Mouse (Mus musculus) heart, postnatal 10 days (tissue): ENCODE data around the gene Sgsh. TPM values are rescaled to one million over a fixed set of nuclear protein-coding genes. Genes with fewer than 3 reads are reported as not detected.
A peak's percentile ranks its signal among the peaks of the same experiment; 100 is the strongest.
"Not testable (repeated sequence)": the region's sequence is repeated elsewhere in the genome, so short reads cannot be mapped to it uniquely, and the experiment has no call there.

ENCODE experiments used
- DNase-seq, 2 experiments: peaks; one replicate each; pipeline ENCODE4 v3.0.0; 2021
- intact Hi-C: fragments of 180-260 bp; cut with DNase I; formaldehyde crosslinking; loops from one replicate; pipeline ENCODE4 v1.15.1; 2025
- total RNA-seq, 2 experiments: library from RNA; stranded (reverse); gene quantifications; 2 replicates each; pipeline ENCODE4 v1.2.3; 2021

The Sgsh gene
- 1 to 10 TPM; 7.9 TPM for total RNA-seq

DNA sequence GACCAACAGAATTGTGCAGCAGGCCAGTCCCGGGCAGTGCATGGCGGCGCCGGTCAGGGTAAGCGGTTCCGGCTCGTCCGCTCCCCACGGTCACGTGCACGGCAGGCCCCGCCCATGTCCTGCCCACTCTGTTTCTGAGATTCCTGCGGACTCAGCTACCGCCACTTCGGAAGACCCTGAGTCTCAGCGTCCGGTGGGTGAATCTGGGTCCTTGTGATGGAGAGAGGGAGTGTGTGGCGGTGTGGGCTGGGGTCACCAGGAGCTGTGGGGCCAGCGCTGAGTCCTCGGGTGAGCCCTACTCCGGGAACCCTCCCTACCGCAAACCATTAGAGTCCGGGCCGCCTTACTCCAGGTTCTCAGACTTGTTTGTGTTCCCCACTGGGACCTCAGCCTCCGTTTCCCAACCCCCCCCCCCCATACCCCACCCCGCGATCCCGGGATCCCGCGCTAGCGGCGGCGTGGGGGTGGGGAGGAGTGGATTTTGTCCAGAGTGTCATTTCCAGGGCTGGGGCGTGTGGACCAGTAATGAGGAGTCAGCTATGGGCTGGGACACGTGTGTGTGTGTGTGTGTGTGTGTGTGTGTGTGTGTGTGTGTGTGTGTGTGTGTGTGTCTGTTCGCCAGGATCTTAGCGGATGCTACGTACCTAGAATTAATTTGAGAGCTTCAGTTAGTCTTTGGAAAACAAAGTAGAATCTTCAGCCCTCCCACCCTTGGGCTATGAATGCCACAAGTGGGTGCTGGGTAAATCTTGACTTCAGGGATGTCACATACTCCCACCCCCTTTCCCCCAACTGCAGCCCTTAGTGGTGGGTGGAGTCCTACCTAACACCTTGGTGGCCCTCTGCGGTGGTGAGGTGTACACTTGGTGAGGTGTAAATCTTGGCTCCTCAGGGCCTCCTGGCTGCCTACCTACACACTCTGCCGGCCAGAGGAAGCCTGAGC, at the start of gene Sgsh, which contains the start of gene Slc26a11:
Gene Sgsh (minus strand): TSS at position 94 of the 943 bp plus-strand sequence.
Gene Slc26a11 (plus strand): TSS at position 115 of the 943 bp plus-strand sequence.
- intact Hi-C loops = no loop called here
- DNase-seq = peak; percentile 91 to 94

DNA sequence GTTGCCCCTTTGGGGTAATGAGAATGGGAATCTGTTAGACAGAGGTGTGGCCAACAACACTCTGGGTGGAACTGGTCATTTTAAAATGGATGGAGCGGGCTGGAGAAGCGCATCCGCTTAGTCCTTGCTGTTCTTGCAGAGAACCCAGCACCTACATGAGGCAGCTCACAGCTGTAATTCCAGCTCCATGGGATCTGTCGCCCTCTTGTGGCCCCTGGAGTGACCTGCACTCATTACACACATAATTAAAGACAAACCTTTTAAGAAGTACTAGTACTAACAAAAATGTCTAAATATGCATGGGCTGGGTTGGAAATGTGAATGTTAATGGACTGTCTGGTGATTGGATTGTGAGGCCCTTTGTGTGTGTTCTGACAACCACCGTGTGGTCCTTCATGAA, 49.3 kb upstream of the Sgsh start:
- intact Hi-C loops = loop anchor here (2.0 kb wide), 1 partner anchor 42 kb away; no protein-coding TSS in a partner anchor
- DNase-seq = peak in 1 of 2 experiments; percentile 45

DNA sequence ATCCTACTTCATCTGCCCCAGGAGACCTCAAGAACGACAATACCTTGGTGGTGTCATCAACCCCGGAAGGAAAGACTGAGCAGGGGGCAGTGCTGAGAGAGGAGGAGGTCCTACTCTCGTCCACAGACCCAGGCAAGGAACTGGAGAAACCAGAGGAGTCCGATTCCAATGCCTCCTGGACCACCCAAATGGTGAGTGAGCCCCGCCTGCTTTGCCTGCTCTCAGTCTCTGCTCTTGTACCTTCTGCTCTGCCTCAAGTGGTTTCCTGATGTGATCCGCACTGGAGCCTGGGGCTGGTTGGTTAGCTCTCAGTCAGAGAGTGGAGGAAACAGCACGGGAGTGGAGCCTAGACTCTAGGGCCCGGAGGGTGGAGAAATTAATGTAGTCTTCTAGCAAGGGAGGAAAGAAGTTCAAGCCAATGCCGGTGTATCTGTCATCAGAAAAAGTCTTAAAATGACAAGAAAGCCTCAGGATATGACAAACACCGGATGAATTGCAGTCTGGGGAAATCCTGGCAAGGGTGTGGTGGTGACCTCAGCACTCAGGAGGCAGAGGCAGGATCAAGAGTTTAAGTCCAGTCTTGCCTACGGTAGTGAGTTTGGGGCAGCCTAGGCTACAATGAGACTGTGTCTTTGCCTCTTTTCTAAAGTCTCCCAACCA, 47.3 kb upstream of the Sgsh start:
- intact Hi-C loops = loop anchor here (1.0 kb wide), 1 partner anchor 63 kb away; no protein-coding TSS in a partner anchor
- no peak for DNase-seq

DNA sequence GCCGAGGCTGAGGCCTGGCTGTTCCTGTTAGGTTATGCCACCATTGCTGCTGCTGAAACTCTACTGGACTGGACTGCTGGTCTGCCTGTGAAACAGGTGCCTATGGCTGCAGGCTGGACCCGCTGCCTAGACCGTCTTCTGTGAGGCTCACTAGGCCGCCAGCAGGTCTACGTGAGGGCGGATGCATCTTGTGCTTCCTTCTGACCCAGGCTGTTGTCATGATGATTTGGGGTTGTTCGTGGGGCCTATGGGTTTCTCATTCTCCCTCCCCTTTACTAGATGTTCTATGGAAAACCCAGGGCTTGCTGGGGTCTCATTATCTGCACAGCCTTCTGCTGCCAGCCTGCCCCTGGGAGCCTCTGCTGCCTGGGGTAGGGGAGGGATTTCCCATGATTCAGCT, 41.1 kb upstream of the Sgsh start:
- intact Hi-C loops = no loop called here
- no peak for DNase-seq

DNA sequence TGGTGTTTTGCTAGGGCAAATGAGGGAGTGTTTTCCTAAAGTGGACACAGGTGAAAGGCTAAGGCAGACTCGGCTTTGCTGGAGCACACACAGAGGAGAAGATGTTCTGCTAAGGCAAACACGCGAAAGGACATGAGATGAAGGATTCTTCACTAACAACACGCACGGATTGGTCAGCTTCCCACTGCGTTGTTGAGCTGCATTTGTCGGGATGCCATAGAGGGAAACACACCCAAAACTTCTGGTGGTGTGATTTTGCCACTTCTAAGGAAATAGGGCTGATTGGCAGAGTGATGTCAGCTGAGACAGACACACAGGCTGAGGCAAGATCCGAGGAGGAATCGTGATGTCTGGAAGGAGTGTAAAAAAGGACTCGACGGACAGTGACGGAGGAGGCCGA, 40.6 kb upstream of the Sgsh start:
- DNase-seq = no peak
- intact Hi-C loops = no loop called here

GRCm38 (mm10) chr11:119395394-119395793, 40.1 kb upstream of the Sgsh start:
- DNase-seq = no peak
- intact Hi-C loops = no loop called here

DNA sequence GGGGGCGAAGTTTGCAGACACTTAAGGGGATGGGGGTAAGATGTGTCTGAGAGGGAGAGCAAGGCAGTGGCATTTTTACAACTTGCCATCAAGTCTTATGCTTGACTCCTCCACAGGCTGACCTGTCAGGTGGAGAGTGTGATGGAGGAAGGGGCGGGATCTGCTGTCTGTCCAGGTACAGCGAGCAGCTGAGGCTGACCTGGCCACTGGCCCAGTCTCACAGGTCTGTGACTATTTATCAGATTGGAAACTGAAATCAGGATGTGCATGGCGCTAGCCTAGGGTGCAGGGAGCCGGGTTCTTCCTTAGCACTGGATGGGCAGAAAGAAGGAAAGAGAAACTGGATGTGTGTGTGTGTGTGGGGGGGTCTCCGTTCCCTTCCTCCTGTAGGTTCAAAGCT, 38.9 kb upstream of the Sgsh start:
- DNase-seq = no peak
- intact Hi-C loops = no loop called here

- no peak for DNase-seq
- intact Hi-C loops = no loop called here
These were observed 38.1 kb upstream of the Sgsh start for GRCm38 (mm10) chr11:119393483-119393804.

DNA sequence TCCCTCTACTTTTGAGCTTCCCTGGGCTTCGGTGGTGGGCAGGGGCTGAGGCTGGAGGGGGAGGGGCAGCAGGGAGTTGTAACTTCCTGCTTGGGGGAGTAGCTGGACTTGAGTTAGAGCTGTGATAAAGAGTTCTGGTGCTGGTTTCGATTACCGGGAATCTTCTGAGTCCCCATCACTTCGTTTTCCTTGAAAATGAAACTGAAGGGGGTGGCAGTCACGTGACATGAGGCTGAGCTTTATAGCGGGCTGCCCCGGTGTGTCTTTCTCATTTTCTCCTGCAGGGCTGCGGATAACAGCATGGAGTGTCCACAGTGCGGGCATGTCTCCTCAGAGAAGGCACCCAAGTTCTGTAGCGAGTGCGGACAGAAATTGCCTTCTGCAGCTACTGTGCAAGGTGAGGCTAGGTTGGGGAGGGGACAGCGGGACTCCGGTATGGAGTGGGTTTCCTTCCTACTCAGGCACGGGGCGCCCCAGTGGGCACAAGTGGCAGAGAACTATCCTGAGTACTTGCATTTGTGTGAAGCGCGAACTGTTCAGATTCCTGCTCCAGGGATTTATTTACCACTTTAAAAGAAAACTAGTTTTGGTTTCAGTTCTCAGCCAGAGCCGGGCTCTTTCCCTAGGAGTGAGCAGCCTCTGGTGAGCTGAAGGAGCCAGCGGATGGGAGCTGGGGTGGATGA, 37.6 kb upstream of the Sgsh start, which contains the start of gene Rnf213:
Gene Rnf213 (plus strand): TSS at position 301 of the 683 bp plus-strand sequence.
- peak; percentile 77 to 82 for DNase-seq
- intact Hi-C loops = no loop called here

GRCm38 (mm10) chr11:119392001-119392614, 36.8 kb upstream of the Sgsh start:
- peak; percentile 68 to 70 for DNase-seq
- intact Hi-C loops = no loop called here

- no peak for DNase-seq
- intact Hi-C loops = no loop called here
These were observed 36.2 kb upstream of the Sgsh start for GRCm38 (mm10) chr11:119391386-119392000.

DNA sequence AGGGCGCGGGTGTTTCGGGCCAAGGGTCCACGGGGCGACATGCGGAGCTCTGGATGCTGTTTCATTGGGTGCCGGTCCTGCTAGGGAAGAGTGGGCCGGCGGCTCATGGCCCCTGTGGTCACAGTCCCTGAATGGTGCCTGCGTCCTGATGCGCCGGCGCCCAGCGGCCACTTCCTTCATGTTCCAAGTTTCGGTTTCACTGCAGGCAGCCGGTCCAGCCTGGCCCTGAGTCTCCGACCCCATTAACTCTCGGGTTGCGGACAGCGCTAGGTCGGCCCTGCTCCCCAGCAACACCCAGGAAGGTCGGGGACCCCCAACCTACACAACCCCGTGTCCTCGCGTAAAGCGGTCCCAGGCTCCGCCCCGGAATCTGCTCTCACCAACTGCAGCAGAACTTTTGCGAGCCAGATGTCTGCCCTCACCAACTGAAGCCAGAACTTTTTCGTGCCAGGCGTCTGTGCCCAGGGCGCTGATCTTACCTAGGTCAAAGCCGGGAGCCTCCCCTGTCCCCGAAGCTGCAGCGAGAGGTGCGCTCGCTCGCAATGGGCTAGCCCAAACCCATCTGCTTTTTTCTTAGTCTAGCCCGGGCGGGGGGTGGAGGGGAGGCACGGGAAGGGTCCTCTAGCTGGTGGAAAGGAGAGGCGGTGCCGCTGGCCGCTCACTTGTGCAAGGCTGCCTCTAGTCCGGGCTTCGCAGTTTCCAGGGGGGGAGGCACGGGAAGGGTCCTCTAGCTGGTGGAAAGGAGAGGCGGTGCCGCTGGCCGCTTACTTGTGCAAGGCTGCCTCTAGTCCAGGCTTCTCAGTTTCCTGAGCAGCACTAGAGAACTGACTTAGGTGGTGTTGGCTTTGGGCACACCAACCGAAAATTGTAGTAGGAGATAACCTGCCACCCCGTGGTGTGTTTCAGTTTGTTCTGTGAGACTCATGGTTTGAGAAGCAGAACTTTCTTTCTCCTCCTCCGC, 35.2 kb upstream of the Sgsh start:
- peak; percentile 86 for DNase-seq
- intact Hi-C loops = no loop called here

GRCm38 (mm10) chr11:119389851-119390270, 34.5 kb upstream of the Sgsh start:
- intact Hi-C loops = no loop called here

DNA sequence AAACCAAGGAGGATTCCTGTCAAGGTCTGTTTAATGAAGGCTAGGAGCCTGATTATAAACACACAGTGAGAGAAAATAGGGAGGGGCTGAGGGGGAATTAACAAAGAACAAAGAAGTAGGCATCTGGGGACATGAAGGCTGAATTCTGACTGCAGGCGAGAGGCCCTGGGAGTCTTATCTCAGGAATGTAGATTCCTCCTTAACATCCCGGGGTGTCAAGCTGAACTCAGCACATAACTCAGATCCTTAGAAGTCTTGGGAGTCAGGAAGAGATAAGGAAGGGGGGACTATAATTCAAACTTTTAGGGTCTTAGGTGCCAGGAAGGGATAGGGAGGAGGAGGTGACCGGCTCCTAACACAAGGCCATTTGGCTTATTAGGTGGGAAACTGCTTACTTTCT, 31.9 kb upstream of the Sgsh start:
- intact Hi-C loops, DNase-seq: not testable (repeated sequence)

More at GRCm38 (mm10) chr11:119389851-119390270, 34.5 kb upstream of the Sgsh start:
- peak; percentile 87 to 90 for DNase-seq

- intact Hi-C loops = no loop called here
- DNase-seq = no peak
These were observed 31.0 kb upstream of the Sgsh start for GRCm38 (mm10) chr11:119386306-119386705.

DNA sequence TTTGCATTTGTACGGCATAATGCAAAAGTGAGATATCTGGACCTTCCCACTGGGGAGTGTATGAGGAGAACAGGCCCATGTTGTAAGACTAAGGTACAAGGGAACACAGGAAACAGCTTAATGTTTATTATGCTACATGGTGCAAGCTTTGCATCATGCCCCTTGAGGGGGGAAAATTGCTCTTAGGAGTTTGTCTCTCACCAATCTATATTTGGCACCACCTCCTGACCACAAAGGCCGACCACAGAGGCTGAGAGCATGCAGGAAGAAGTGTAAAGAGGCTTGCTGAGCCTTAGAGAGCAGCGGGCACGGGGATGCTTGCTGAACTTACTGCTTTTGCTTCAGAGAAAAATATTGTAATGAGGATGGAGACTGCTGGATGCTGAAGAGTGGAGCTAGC, 29.6 kb upstream of the Sgsh start:
- intact Hi-C loops = no loop called here

DNA sequence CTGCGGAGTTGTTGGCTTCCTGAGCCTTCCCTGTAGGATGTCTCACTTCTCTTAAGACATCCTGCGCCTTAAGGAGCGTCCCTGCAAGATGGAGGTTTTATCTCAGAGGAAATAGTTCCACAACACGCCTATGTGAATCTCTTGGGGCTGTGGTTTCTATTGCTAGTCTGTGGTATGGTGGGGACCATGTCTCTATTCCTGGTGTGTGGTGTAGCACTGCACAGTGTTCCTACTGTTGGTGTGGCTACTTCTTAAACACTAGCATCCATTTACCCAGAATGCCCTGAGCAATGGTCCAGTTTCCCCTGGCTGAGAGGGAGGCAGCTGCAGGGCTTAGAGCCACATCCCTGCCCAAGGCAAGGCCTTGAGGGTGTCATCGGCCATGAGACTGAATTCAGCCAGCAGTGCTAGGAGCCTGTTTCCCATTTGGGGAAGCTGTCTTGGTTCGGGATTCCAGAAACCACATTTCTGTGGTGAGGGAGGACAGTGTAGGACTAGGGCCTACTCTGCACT, 27.1 kb upstream of the Sgsh start:
- intact Hi-C loops = no loop called here
- DNase-seq = no peak

More for the DNA sequence above, 29.6 kb upstream of the Sgsh start:
- no peak for DNase-seq

GRCm38 (mm10) chr11:119381631-119382337, 26.4 kb upstream of the Sgsh start:
- intact Hi-C loops = no loop called here
- no peak for DNase-seq
